Mouse (Mus musculus): ENCODE measurements around the gene Gstp1.

Gstp1 gene

DNA sequence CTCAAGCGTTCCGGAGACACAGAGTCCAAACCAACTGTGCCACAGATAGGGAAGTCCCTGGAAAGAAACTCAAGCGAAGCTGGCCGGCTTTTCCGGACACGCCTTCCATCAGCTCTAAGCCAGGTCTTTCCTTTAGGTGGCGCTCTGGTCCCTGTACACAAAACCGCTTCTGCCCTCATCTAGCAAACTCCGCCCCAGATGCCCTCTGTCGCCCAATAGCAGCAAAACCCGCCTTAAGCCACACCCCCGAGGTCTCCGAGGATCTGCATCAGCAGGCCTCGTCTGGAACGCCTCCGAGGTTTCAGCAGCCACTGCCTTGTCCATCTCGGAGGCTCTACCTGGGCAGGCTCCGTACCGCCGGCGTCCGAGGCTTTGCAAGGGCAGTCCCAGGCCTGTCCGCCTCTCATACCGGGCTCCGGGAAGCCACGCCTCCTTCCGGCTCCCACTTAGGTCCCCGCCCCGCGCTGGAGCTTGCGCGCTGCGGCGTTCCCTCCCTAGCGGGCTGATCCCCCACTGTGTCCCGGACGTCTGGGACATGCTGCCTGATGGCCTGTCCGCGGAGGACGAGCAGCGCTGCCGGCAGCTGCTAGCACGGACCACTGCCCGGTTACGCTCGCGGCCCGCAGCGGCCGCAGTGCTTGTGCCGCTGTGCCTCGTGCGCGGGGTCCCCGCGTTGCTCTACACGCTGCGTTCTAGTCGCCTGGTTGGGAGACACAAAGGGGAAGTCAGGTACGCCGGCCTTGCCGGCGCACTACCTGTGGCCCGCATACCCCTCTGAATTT, 37.5 kb downstream of the Gstp1 start, which contains the start of the genes Nudt8 and Gm49405:
Gene Nudt8 (plus strand): TSS at position 462 of the 782 bp plus-strand sequence.
Gene Gm49405 (plus strand): TSS at position 508 of the 782 bp plus-strand sequence.
- peak; percentile 94 for DNase-seq

DNA sequence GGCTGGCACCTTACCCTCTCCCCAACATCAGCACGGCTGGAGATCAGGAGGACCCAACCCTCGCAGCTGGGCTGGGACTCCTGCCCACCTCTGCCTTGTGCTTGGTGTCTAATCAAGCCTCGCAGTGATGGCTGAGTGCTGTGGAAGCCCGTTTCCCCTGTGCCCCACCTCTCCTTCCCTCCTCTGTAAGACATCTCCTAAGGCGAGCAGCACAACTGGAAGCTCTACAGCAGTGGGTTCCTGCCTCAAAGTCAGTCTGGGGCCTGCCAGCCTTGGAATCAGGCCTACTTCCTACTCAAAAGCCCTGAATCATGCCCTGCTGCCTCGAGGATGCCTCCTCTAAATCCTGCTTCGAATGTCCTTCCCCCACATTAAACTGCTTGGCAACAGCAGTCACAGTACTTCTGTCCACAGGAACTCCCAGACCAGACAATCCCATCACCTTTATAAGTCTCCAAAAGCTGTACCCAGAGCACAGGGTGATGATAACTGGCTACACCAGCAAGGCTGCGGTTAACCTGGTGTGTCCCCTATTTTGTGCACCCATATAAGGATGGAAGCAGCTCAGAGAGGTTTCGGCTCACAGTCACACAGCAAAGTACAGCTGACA, 38.6 kb downstream of the Gstp1 start:
- DNase-seq: no peak

DNA sequence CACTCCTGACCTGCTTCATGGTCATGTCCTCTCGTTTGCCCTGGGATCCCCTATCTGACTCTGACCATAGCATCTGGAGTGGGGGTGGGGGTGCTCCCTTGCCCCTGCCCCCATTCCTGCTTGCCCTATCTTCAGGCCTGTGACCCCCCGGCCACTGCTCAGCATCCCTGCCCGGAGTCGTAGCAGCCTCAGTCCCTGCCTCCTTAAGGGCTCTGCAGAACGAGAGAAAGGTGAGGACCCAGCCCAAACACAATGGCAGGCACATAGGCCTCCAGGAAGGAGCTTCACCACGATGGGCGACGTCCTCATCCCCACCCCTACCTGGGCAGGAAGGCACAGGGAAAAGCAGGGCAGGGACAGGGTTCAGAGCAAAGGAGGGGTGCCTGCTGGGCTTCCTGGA, 39.5 kb downstream of the Gstp1 start:
- no peak for DNase-seq

DNA sequence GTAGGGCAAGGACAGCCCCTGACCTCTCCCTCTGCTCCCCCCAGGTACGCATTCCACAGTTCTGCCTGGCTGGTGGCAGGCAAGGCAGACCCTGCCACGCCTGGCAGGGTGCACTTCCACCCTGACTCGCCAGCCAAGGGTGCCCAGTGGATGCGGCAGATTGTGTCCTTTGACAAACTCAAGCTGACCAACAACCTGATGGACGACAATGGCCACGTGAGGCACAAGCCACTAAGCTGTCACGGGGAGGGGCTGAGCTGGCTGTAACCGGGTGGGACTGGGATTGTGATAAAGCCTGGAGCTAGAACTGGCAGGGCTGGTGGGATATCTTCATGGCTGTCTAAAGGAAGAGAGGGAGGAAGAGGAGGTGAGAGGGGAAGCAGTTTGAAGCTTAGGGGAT, 40.6 kb downstream of the Gstp1 start:
- DNase-seq: no peak

DNA sequence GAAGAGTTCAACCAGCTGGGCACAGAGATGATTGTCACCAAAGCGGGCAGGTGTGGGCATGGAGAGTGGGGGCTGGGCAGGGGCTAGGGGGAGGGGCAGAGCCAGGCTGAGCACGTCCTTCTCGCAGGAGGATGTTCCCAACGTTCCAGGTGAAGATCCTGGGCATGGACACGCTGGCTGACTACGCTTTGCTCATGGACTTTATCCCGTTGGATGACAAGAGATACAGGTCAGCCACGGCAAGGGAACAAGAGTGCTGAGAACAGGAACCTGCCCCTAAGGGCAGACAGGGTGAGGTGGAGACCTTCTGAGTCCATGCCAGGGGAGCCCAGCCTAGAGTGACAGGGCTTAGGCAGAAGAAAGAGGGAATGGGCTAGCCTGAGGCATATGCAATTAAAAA, 41.0 kb downstream of the Gstp1 start:
- no peak for DNase-seq

DNA sequence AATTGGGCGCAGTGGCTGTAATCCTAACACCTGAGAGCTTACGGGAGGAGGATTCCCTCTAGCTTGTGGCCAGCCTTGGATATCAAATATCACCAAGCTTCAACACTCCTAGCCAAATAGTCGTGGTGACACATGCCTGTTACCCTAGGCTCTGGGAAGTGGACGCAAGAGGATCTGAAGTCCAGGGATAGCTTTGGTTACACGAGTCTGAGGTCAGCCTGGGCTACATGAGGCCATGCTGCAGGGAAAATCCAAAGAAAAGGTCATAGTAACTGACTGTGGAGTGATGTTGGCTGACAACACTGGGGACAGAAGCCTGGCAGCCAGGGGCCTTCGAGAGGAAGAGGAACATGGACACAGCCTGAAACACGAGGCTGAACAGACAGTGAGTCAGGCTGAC, 41.7 kb downstream of the Gstp1 start:
- no peak for DNase-seq

DNA sequence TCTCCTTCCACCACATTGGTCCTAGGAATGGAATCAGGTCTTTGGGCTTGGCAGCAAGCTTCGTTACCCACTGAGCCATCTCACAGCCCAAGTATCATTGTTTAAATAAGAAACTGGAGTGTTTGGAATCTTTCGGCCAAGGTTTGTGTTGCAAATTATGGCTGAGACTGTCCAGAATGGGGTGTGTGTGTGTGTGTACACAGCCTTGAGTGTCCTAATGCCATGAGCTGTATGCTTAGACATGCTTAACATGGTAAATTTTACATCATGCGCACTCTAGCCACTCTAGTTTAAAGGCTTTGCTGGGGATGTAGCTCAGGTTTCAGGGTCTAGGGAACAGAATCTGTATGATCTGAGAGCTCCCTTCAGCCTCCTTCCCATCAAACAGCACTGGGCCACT, 42.3 kb downstream of the Gstp1 start:
- DNase-seq: no peak

DNA sequence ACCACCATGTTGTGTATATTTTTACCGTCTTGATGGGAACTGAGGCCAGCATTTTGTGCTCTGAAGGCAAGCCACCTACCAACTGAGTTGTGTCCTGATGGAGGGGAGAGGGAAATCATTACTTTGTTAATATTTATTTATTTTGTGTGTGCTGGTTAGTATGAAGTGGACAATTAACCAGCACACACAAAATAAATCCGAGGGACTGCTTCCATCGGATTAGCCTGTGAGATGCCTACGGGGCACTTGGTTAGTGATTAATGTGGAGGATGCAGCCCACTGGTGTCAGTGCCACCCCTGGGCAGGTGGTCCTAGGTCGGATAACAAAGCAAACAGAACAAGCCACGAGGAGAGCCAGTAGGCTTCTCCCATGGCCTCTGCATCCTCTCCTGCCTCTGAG, 42.9 kb downstream of the Gstp1 start:
- DNase-seq: no peak

DNA sequence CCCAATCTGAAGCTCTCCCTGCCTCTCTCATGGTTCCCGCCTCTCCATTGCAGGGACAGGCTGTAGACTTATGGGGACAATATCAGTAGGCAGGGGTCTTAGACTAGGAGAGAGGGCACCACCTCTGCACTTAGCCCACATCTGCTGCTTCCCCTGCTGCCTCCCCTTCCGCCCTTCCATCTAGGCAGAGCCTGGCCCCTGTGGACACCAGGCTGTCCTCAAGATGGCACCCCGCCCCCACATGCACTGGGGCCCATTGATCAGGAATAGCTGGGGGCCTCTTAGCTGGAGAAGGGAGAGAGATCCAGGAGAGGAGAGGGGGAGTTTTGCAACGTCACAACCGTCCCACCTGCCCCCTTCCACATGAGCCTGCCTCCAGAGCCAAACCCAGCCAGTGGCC, 45.4 kb downstream of the Gstp1 start, which contains the start of gene Tbx10:
Gene Tbx10 (plus strand): TSS at position 337 of the 400 bp plus-strand sequence.
- DNase-seq: no peak

DNA sequence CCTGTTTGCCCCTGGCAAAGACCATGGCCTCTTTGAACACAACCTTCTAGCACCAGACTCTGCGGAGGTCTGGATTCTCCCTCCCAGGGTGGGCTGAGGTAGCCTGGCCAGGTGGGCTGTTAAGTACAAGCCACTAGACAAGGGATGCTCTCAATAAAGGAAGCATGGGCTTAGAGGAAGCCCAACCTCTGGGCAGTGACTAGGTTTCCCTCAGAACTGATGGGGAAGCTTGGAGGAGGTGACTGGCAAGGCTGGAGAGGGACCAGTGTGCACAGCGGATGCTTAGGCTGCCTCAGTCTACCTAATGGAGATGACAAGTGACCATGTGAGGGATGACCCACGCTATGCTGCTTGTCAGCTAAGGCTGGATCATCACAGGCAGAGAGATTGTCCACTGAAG, 45.8 kb downstream of the Gstp1 start:
- DNase-seq: no peak

DNA sequence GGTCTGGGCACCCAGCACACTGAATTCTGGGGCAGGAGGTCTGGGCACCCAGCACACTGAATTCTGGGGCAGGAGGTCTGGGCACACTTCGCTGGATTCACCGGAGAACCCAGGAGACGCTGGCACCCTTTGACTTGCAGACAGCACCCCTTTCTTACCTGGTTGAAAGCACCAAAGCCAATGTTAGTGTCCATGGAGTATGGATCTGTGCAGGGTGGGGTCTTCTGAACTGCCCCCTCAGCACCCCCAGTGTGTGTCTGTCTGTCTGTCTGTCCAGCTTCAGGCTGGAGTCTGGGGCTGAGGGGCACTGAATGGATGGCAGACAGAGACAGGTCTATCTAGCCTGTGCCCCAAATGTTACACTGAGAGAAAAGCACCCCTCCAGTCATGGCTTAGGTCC, 46.2 kb downstream of the Gstp1 start:
- no peak for DNase-seq

DNA sequence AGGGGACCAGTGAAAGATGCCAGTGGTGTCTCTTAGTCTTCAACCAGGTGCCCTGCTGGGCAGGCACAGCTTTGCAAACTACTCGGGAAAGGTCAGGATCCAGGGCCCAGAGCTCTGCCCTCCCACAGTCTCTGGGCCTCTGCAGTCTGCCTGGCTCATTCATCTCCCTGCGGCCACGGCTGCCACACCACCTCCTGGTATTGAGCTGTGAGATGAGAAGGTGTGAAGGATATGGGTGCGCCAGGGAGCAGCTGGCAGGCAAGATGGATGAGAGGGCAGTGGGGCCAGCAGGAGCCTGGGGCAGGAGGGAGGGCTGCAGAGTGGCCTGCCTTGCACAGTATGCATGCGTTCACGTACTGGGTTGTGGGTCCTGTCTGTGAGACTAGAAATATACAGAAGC, 47.0 kb downstream of the Gstp1 start:
- DNase-seq: no peak

DNA sequence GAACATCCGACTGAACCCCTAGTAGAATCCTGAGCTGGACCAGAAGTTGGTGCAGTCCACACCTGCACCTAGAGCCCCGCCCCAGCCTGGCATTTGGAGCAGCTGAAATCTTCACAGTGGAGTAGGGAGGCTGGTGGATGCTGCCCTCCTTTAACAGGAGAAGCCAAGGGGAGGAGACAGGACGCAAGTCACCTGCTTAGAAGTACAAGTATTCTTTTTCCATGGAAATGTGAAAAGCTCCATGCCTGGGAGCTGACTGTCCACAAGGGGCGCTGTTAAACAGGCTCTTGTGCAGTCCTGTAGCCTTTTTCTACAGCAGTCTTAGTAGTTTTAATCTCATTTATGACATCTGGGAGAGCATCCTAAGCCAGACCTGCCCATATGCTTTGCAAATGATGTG, 49.0 kb downstream of the Gstp1 start:
- DNase-seq: no peak

DNA sequence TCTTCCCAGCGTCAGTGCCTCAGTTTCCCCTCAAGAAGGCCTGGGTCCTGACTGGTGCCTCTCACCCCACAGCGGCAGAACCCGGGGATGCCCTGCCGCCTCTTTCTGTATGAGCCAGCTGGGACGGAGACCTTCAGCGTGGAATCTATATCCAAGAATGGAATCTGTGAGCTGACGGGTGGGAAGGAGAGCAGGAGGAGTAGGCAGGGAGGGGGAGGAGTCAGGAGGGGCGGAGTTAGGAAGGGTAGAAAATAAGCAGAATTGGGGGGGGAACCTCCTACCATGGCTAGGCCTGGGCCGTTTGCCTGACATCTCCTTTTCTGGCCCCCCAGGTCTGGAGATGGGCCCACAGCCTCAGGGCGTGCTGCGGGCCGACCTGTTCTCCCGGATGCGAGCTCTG, 49.7 kb downstream of the Gstp1 start:
- DNase-seq: no peak

DNA sequence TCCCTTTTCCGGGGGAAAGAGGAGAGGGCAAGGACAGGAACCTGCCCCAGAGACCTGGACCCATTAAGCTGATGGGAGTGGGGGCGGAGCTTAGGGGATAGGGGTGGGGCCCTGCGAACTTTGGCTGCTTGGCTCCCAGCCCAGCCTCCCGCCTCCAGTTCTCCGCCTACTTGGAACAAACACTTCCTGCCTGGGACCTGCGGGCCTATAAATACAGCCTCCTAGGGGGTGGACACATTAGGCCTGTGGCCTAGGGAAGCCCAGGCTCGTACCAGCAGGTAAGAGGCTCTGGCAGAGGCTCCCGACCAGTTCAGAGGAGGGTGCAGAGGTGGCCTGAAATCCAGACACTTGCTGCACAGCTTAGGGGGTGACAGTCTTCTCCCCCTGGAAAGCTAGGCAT, 51.5 kb downstream of the Gstp1 start, which contains the start of gene Acy3:
Gene Acy3 (plus strand): TSS at position 237 of the 400 bp plus-strand sequence.
- DNase-seq: peak; percentile 36

All from right cerebral cortex, postnatal 25 days (tissue).